Mouse (Mus musculus): ENCODE data around the gene Slc37a4. TPM values are rescaled to one million over a fixed set of nuclear protein-coding genes. Genes with fewer than 3 reads are reported as not detected.
"Not testable (repeated sequence)": the region's sequence is repeated elsewhere in the genome, so short reads cannot be mapped to it uniquely, and the experiment has no call there.

Slc37a4 gene
- polyA plus RNA-seq, 1 experiment = 54.9 TPM

GRCm38 (mm10) chr9:44417892-44418363, 21.3 kb downstream of the Slc37a4 start:
- peaks cover 12% of the 10 kb centered on the region for H3K36me3 ChIP-seq (ENCODE audit: control insufficient read depth, insufficient read depth, low read length)
- peak overlapping the region; percentile 35 for H3K27ac ChIP-seq (ENCODE audit: insufficient read depth, low read depth, low read length)
- under 1% methylated on average over 38 of the region's 38 CpGs for WGBS
- peaks cover 2% of the 10 kb centered on the region; the same call in 1 of the 2 replicates for H3K4me1 ChIP-seq (ENCODE audit: control insufficient read depth, insufficient read depth, insufficient read length, low read length)
- no peaks in the 10 kb centered on the region for H3K27me3 ChIP-seq (ENCODE audit: control insufficient read depth, insufficient read depth, low read length)
- peak overlapping the region; percentile 87 for H3K4me3 ChIP-seq (ENCODE audit: low read depth, low read length)
- TF ChIP-seq CTCF (IDR thresholded peaks at IDR 0.05; ENCODE audit: extremely low read depth, insufficient read length, insufficient replicate concordance, low read depth, low read length) (peak; percentile 74), POLR2A (IDR thresholded peaks at IDR 0.05; ENCODE audit: low read depth, low read length) (peak; percentile 47; the same call in 1 of the 2 replicates)

GRCm38 (mm10) chr9:44418519-44419385, 22.1 kb downstream of the Slc37a4 start, which contains the start of gene Ccdc84:
Ccdc84 (minus strand) TSS chr9:44418569.
- Histone ChIP-seq H3K36me3 (ENCODE audit: control insufficient read depth, insufficient read depth, low read length) (0 out of 2 replicates have a peak, but pooled peaks cover 8% of the 10 kb centered on the region), H3K4me1 (ENCODE audit: control insufficient read depth, insufficient read depth, insufficient read length, low read length) (peaks cover 2% of the 10 kb centered on the region; the same call in 1 of the 2 replicates), H3K27ac (ENCODE audit: insufficient read depth, low read depth, low read length) (peak within 1 kb of the TSS; percentile 35), H3K27me3 (ENCODE audit: control insufficient read depth, insufficient read depth, low read length) (no peaks in the 10 kb centered on the region), H3K4me3 (ENCODE audit: low read depth, low read length) (peak within 1 kb of the TSS; percentile 87)
- 72% methylated on average over 14 of the region's 14 CpGs for WGBS
- TF ChIP-seq CTCF (IDR thresholded peaks at IDR 0.05; ENCODE audit: extremely low read depth, insufficient read length, insufficient replicate concordance, low read depth, low read length) = no peak
- no peak for TF ChIP-seq POLR2A (IDR thresholded peaks at IDR 0.05; ENCODE audit: low read depth, low read length)

GRCm38 (mm10) chr9:44419730-44420129, 23.1 kb downstream of the Slc37a4 start:
- not testable (repeated sequence) for H3K4me3 ChIP-seq (ENCODE audit: low read depth, low read length)

GRCm38 (mm10) chr9:44420280-44420898, 23.7 kb downstream of the Slc37a4 start:
- Histone ChIP-seq H3K27ac (ENCODE audit: insufficient read depth, low read depth, low read length) (no peak overlapping the region), H3K36me3 (ENCODE audit: control insufficient read depth, insufficient read depth, low read length) (0 out of 2 replicates have a peak, but pooled peaks cover 2% of the 10 kb centered on the region)

More at GRCm38 (mm10) chr9:44419730-44420129, 23.1 kb downstream of the Slc37a4 start:
- H3K36me3 ChIP-seq (ENCODE audit: control insufficient read depth, insufficient read depth, low read length); H3K27me3 ChIP-seq (ENCODE audit: control insufficient read depth, insufficient read depth, low read length); H3K27ac ChIP-seq (ENCODE audit: insufficient read depth, low read depth, low read length); H3K4me1 ChIP-seq (ENCODE audit: control insufficient read depth, insufficient read depth, insufficient read length, low read length): not testable (repeated sequence)
- 92% methylated on average over 9 of the region's 9 CpGs for WGBS

GRCm38 (mm10) chr9:44423576-44423975, 26.9 kb downstream of the Slc37a4 start:
- TF ChIP-seq CTCF (IDR thresholded peaks at IDR 0.05; ENCODE audit: extremely low read depth, insufficient read length, insufficient replicate concordance, low read depth, low read length) (no peak), POLR2A (IDR thresholded peaks at IDR 0.05; ENCODE audit: low read depth, low read length) (no peak)
- Histone ChIP-seq H3K4me3 (ENCODE audit: low read depth, low read length) (no peak overlapping the region), H3K36me3 (ENCODE audit: control insufficient read depth, insufficient read depth, low read length) (no peaks in the 10 kb centered on the region), H3K4me1 (ENCODE audit: control insufficient read depth, insufficient read depth, insufficient read length, low read length) (no peaks in the 10 kb centered on the region), H3K27ac (ENCODE audit: insufficient read depth, low read depth, low read length) (no peak overlapping the region), H3K27me3 (ENCODE audit: control insufficient read depth, insufficient read depth, low read length) (no peaks in the 10 kb centered on the region)
- WGBS = 54% methylated on average over 4 of the region's 4 CpGs

More at GRCm38 (mm10) chr9:44420280-44420898, 23.7 kb downstream of the Slc37a4 start:
- peaks cover 2% of the 10 kb centered on the region; the same call in 1 of the 2 replicates for H3K4me1 ChIP-seq (ENCODE audit: control insufficient read depth, insufficient read depth, insufficient read length, low read length)
- no peaks in the 10 kb centered on the region for H3K27me3 ChIP-seq (ENCODE audit: control insufficient read depth, insufficient read depth, low read length)
- no peak for TF ChIP-seq CTCF (IDR thresholded peaks at IDR 0.05; ENCODE audit: extremely low read depth, insufficient read length, insufficient replicate concordance, low read depth, low read length)
- no peak for TF ChIP-seq POLR2A (IDR thresholded peaks at IDR 0.05; ENCODE audit: low read depth, low read length)
- 66% methylated on average over 5 of the region's 5 CpGs for WGBS
- H3K4me3 ChIP-seq (ENCODE audit: low read depth, low read length) = no peak overlapping the region

- Histone ChIP-seq H3K27ac (ENCODE audit: insufficient read depth, low read depth, low read length) (no peak overlapping the region), H3K4me3 (ENCODE audit: low read depth, low read length) (no peak overlapping the region), H3K4me1 (ENCODE audit: control insufficient read depth, insufficient read depth, insufficient read length, low read length) (no peaks in the 10 kb centered on the region), H3K27me3 (ENCODE audit: control insufficient read depth, insufficient read depth, low read length) (no peaks in the 10 kb centered on the region), H3K36me3 (ENCODE audit: control insufficient read depth, insufficient read depth, low read length) (no peaks in the 10 kb centered on the region)
- WGBS = 40% methylated on average over 5 of the region's 5 CpGs
- no peak for TF ChIP-seq POLR2A (IDR thresholded peaks at IDR 0.05; ENCODE audit: low read depth, low read length)
- TF ChIP-seq CTCF (IDR thresholded peaks at IDR 0.05; ENCODE audit: extremely low read depth, insufficient read length, insufficient replicate concordance, low read depth, low read length) = no peak
These were observed 36.0 kb downstream of the Slc37a4 start for GRCm38 (mm10) chr9:44432577-44433185.
